Mouse (Mus musculus): Measurements from ENCODE around the gene Peli3. TPM values are rescaled to one million over a fixed set of nuclear protein-coding genes. Genes with fewer than 3 reads are reported as not detected.

The Peli3 gene
- total and polyA plus RNA-seq, 3 experiments, result 0.08 to 0.33 TPM; not detected in 1

- no peak for TF ChIP-seq MAZ (IDR thresholded peaks at IDR 0.05; ENCODE audit: low read depth, low read length)
- TF ChIP-seq POLR2A (IDR thresholded peaks at IDR 0.05; ENCODE audit: control insufficient read depth in 1 of 2, insufficient read depth in 1 of 2, low read depth in 1 of 2, low read length in 2 of 2, poor library complexity in 1 of 2), result 0 out of 4 replicates have a peak, but pooled peaks of 1 of the 2 experiments have one; percentile 13
- peaks cover 0 to 11% of the 10 kb centered on the region in 2 experiments; a peak in 2 of 4 replicates for H3K4me1 ChIP-seq (ENCODE audit: control insufficient read depth in 1 of 2, insufficient read depth in 2 of 2, low read length in 2 of 2)
- H3K79me2 ChIP-seq (ENCODE audit: control insufficient read depth, insufficient read depth, low read length, poor library complexity), result peaks cover 12% of the 10 kb centered on the region
- H3K36me3 ChIP-seq (ENCODE audit: control insufficient read depth in 1 of 2, insufficient read depth in 2 of 2, low read length in 2 of 2), result peaks cover 0 to 5% of the 10 kb centered on the region in 2 experiments; a peak in 2 of 4 replicates
- DNase-seq (ENCODE audit: low read depth, low spot score), result no peak
- H3K4me3 ChIP-seq (ENCODE audit: control insufficient read depth in 1 of 2, insufficient read depth in 1 of 2, low read depth in 2 of 2, low read length in 2 of 2), result no peak overlapping the region
- no peaks in the 10 kb centered on the region for H3K27me3 ChIP-seq (ENCODE audit: control insufficient read depth in 1 of 2, insufficient read depth in 2 of 2, low read length in 2 of 2)
- no peak overlapping the region for H3K9ac ChIP-seq (ENCODE audit: control insufficient read depth, low read depth, low read length, poor library complexity, severe bottlenecking)
- H3K27ac ChIP-seq (ENCODE audit: control insufficient read depth, low read depth, low read length), result no peak overlapping the region
- no peaks in the 10 kb centered on the region for H3K9me3 ChIP-seq (replicated peaks; ENCODE audit: insufficient read depth, low read length)
These were observed 59.0 kb downstream of the Peli3 start for GRCm38 (mm10) chr19:4883961-4884360.

Other genes starting within 250 kb of the Peli3 start
- gene Gm960, start 244.5 kb downstream of the Peli3 start, total RNA-seq (2012; rRNA removed), result 0.39 and 2.1 TPM in 2 replicates
- gene Gm960, start 244.5 kb downstream of the Peli3 start, polyA plus RNA-seq (2012; ENCODE audit: insufficient read depth in 1 of 2, insufficient read length in 2 of 2, low read depth in 1 of 2, low replicate concordance in 2 of 2, missing spikeins in 1 of 2), result 1 to 10 TPM in 1 of 2 experiments, not detected in 1; 2.3 TPM
- 0.20 and 0.31 TPM in 2 replicates for gene Sptbn2, start 232.0 kb downstream of the Peli3 start, total RNA-seq (2012; rRNA removed)
- gene Sptbn2, start 232.0 kb downstream of the Peli3 start, polyA plus RNA-seq (2012; ENCODE audit: insufficient read depth in 1 of 2, insufficient read length in 2 of 2, low read depth in 1 of 2, low replicate concordance in 2 of 2, missing spikeins in 1 of 2), result under 1 TPM in 1 of 2 experiments, not detected in 1; 0.79 TPM
- gene Rbm4b, start 186.6 kb downstream of the Peli3 start, total RNA-seq (2012; rRNA removed), result 7.0 and 7.4 TPM in 2 replicates
- gene Rbm4b, start 186.6 kb downstream of the Peli3 start, polyA plus RNA-seq (2012; ENCODE audit: insufficient read depth in 1 of 2, insufficient read length in 2 of 2, low read depth in 1 of 2, low replicate concordance in 2 of 2, missing spikeins in 1 of 2), result 10 to 100 TPM in 1 of 2 experiments, not detected in 1; 11.1 TPM
- gene Rbm4, start 149.2 kb downstream of the Peli3 start, total RNA-seq (2012; rRNA removed), result 51.6 and 57.1 TPM in 2 replicates
- gene Rbm4, start 149.2 kb downstream of the Peli3 start, polyA plus RNA-seq (2012; ENCODE audit: insufficient read depth in 1 of 2, insufficient read length in 2 of 2, low read depth in 1 of 2, low replicate concordance in 2 of 2, missing spikeins in 1 of 2), result 10 to 100 TPM in 1 of 2 experiments, not detected in 1; 31.4 TPM
- gene Gm21992, start 131.5 kb downstream of the Peli3 start, total RNA-seq (2012; rRNA removed), result 10.6 and 10.8 TPM in 2 replicates
- 10 to 100 TPM in 1 of 2 experiments, not detected in 1; 21.9 TPM for gene Gm21992, start 131.5 kb downstream of the Peli3 start, polyA plus RNA-seq (2012; ENCODE audit: insufficient read depth in 1 of 2, insufficient read length in 2 of 2, low read depth in 1 of 2, low replicate concordance in 2 of 2, missing spikeins in 1 of 2)
- 44.7 and 49.0 TPM in 2 replicates for gene Rbm14, start 131.5 kb downstream of the Peli3 start, total RNA-seq (2012; rRNA removed)
- 10 to 100 TPM in 1 of 2 experiments, not detected in 1; 82.3 TPM for gene Rbm14, start 131.5 kb downstream of the Peli3 start, polyA plus RNA-seq (2012; ENCODE audit: insufficient read depth in 1 of 2, insufficient read length in 2 of 2, low read depth in 1 of 2, low replicate concordance in 2 of 2, missing spikeins in 1 of 2)
- 43.3 and 48.3 TPM in 2 replicates for gene Ccs, start 103.8 kb downstream of the Peli3 start, total RNA-seq (2012; rRNA removed)
- 10 to 100 TPM in 1 of 2 experiments, not detected in 1; 56.6 TPM for gene Ccs, start 103.8 kb downstream of the Peli3 start, polyA plus RNA-seq (2012; ENCODE audit: insufficient read depth in 1 of 2, insufficient read length in 2 of 2, low read depth in 1 of 2, low replicate concordance in 2 of 2, missing spikeins in 1 of 2)
- gene Ccdc87, start 103.8 kb downstream of the Peli3 start, total RNA-seq (2012; rRNA removed), result 0.04 TPM in 1 of 2 replicates, not detected in the other
- under 1 TPM in 1 of 2 experiments, not detected in 1; 0.06 TPM for gene Ccdc87, start 103.8 kb downstream of the Peli3 start, polyA plus RNA-seq (2012; ENCODE audit: insufficient read depth in 1 of 2, insufficient read length in 2 of 2, low read depth in 1 of 2, low replicate concordance in 2 of 2, missing spikeins in 1 of 2)
- gene Ctsf, start 88.0 kb downstream of the Peli3 start, total RNA-seq (2012; rRNA removed), result not detected in 2 replicates
- not detected for gene Ctsf, start 88.0 kb downstream of the Peli3 start, polyA plus RNA-seq (2012; ENCODE audit: insufficient read depth in 1 of 2, insufficient read length in 2 of 2, low read depth in 1 of 2, low replicate concordance in 2 of 2, missing spikeins in 1 of 2)
- 1.0 and 1.3 TPM in 2 replicates for gene Actn3, start 65.2 kb downstream of the Peli3 start, total RNA-seq (2012; rRNA removed)
- under 1 TPM in 1 of 2 experiments, not detected in 1; 0.65 TPM for gene Actn3, start 65.2 kb downstream of the Peli3 start, polyA plus RNA-seq (2012; ENCODE audit: insufficient read depth in 1 of 2, insufficient read length in 2 of 2, low read depth in 1 of 2, low replicate concordance in 2 of 2, missing spikeins in 1 of 2)
- gene Zdhhc24, start 64.5 kb downstream of the Peli3 start, total RNA-seq (2012; rRNA removed), result 12.9 and 15.8 TPM in 2 replicates
- 10 to 100 TPM in 1 of 2 experiments, not detected in 1; 21.1 TPM for gene Zdhhc24, start 64.5 kb downstream of the Peli3 start, polyA plus RNA-seq (2012; ENCODE audit: insufficient read depth in 1 of 2, insufficient read length in 2 of 2, low read depth in 1 of 2, low replicate concordance in 2 of 2, missing spikeins in 1 of 2)
- gene Bbs1, start 36.5 kb downstream of the Peli3 start, total RNA-seq (2012; rRNA removed), result 1.2 and 1.4 TPM in 2 replicates
- 1 to 10 TPM in 1 of 2 experiments, not detected in 1; 1.9 TPM for gene Bbs1, start 36.5 kb downstream of the Peli3 start, polyA plus RNA-seq (2012; ENCODE audit: insufficient read depth in 1 of 2, insufficient read length in 2 of 2, low read depth in 1 of 2, low replicate concordance in 2 of 2, missing spikeins in 1 of 2)
- 58.7 and 59.4 TPM in 2 replicates for gene Dpp3, start 14.8 kb downstream of the Peli3 start, total RNA-seq (2012; rRNA removed)
- 10 to 100 TPM in 1 of 2 experiments, not detected in 1; 82.7 TPM for gene Dpp3, start 14.8 kb downstream of the Peli3 start, polyA plus RNA-seq (2012; ENCODE audit: insufficient read depth in 1 of 2, insufficient read length in 2 of 2, low read depth in 1 of 2, low replicate concordance in 2 of 2, missing spikeins in 1 of 2)
- 98.5 and 108 TPM in 2 replicates for gene Mrpl11, start 19.0 kb upstream of the Peli3 start, total RNA-seq (2012; rRNA removed)
- gene Mrpl11, start 19.0 kb upstream of the Peli3 start, polyA plus RNA-seq (2012; ENCODE audit: insufficient read depth in 1 of 2, insufficient read length in 2 of 2, low read depth in 1 of 2, low replicate concordance in 2 of 2, missing spikeins in 1 of 2), result 100 to 1,000 TPM; 124 to 317 TPM
- not detected in 2 replicates for gene Npas4, start 47.2 kb upstream of the Peli3 start, total RNA-seq (2012; rRNA removed)
- gene Npas4, start 47.2 kb upstream of the Peli3 start, polyA plus RNA-seq (2012; ENCODE audit: insufficient read depth in 1 of 2, insufficient read length in 2 of 2, low read depth in 1 of 2, low replicate concordance in 2 of 2, missing spikeins in 1 of 2), result not detected
- gene Slc29a2, start 80.7 kb upstream of the Peli3 start, total RNA-seq (2012; rRNA removed), result 2.1 and 3.2 TPM in 2 replicates
- 10 to 100 TPM in 1 of 2 experiments, not detected in 1; 10.9 TPM for gene Slc29a2, start 80.7 kb upstream of the Peli3 start, polyA plus RNA-seq (2012; ENCODE audit: insufficient read depth in 1 of 2, insufficient read length in 2 of 2, low read depth in 1 of 2, low replicate concordance in 2 of 2, missing spikeins in 1 of 2)
- gene B4gat1, start 95.7 kb upstream of the Peli3 start, total RNA-seq (2012; rRNA removed), result 6.9 and 7.8 TPM in 2 replicates
- 1 to 10 TPM in 1 of 2 experiments, not detected in 1; 9.6 TPM for gene B4gat1, start 95.7 kb upstream of the Peli3 start, polyA plus RNA-seq (2012; ENCODE audit: insufficient read depth in 1 of 2, insufficient read length in 2 of 2, low read depth in 1 of 2, low replicate concordance in 2 of 2, missing spikeins in 1 of 2)
- 1.1 and 2.1 TPM in 2 replicates for gene AC124502.3, start 95.8 kb upstream of the Peli3 start, total RNA-seq (2012; rRNA removed)
- gene AC124502.3, start 95.8 kb upstream of the Peli3 start, polyA plus RNA-seq (2012; ENCODE audit: insufficient read depth in 1 of 2, insufficient read length in 2 of 2, low read depth in 1 of 2, low replicate concordance in 2 of 2, missing spikeins in 1 of 2), result under 1 TPM in 1 of 2 experiments, not detected in 1; 0.75 TPM
- gene Brms1, start 98.2 kb upstream of the Peli3 start, total RNA-seq (2012; rRNA removed), result 22.3 and 29.6 TPM in 2 replicates
- gene Brms1, start 98.2 kb upstream of the Peli3 start, polyA plus RNA-seq (2012; ENCODE audit: insufficient read depth in 1 of 2, insufficient read length in 2 of 2, low read depth in 1 of 2, low replicate concordance in 2 of 2, missing spikeins in 1 of 2), result 10 to 100 TPM in 1 of 2 experiments, not detected in 1; 78.6 TPM
- 0.33 and 0.42 TPM in 2 replicates for gene Rin1, start 107.4 kb upstream of the Peli3 start, total RNA-seq (2012; rRNA removed)
- 1 to 10 TPM in 1 of 2 experiments, not detected in 1; 1.3 TPM for gene Rin1, start 107.4 kb upstream of the Peli3 start, polyA plus RNA-seq (2012; ENCODE audit: insufficient read depth in 1 of 2, insufficient read length in 2 of 2, low read depth in 1 of 2, low replicate concordance in 2 of 2, missing spikeins in 1 of 2)
- 0.23 and 0.27 TPM in 2 replicates for gene Cd248, start 125.0 kb upstream of the Peli3 start, total RNA-seq (2012; rRNA removed)
- gene Cd248, start 125.0 kb upstream of the Peli3 start, polyA plus RNA-seq (2012; ENCODE audit: insufficient read depth in 1 of 2, insufficient read length in 2 of 2, low read depth in 1 of 2, low replicate concordance in 2 of 2, missing spikeins in 1 of 2), result under 1 TPM in 1 of 2 experiments, not detected in 1; 0.86 TPM
- 0.29 TPM in 1 of 2 replicates, not detected in the other for gene Tmem151a, start 142.4 kb upstream of the Peli3 start, total RNA-seq (2012; rRNA removed)
- gene Tmem151a, start 142.4 kb upstream of the Peli3 start, polyA plus RNA-seq (2012; ENCODE audit: insufficient read depth in 1 of 2, insufficient read length in 2 of 2, low read depth in 1 of 2, low replicate concordance in 2 of 2, missing spikeins in 1 of 2), result under 1 TPM in 1 of 2 experiments, not detected in 1; 0.63 TPM
- gene Yif1a, start 145.4 kb upstream of the Peli3 start, total RNA-seq (2012; rRNA removed), result 57.5 and 64.3 TPM in 2 replicates
- 10 to 100 TPM in 1 of 2 experiments, not detected in 1; 54.0 TPM for gene Yif1a, start 145.4 kb upstream of the Peli3 start, polyA plus RNA-seq (2012; ENCODE audit: insufficient read depth in 1 of 2, insufficient read length in 2 of 2, low read depth in 1 of 2, low replicate concordance in 2 of 2, missing spikeins in 1 of 2)
- gene Cnih2, start 155.4 kb upstream of the Peli3 start, total RNA-seq (2012; rRNA removed), result 0.65 and 1.0 TPM in 2 replicates
- gene Cnih2, start 155.4 kb upstream of the Peli3 start, polyA plus RNA-seq (2012; ENCODE audit: insufficient read depth in 1 of 2, insufficient read length in 2 of 2, low read depth in 1 of 2, low replicate concordance in 2 of 2, missing spikeins in 1 of 2), result 1 to 10 TPM in 1 of 2 experiments, not detected in 1; 2.7 TPM
- gene Rab1b, start 163.9 kb upstream of the Peli3 start, total RNA-seq (2012; rRNA removed), result 86.4 and 94.9 TPM in 2 replicates
- 100 to 1,000 TPM in 1 of 2 experiments, not detected in 1; 162 TPM for gene Rab1b, start 163.9 kb upstream of the Peli3 start, polyA plus RNA-seq (2012; ENCODE audit: insufficient read depth in 1 of 2, insufficient read length in 2 of 2, low read depth in 1 of 2, low replicate concordance in 2 of 2, missing spikeins in 1 of 2)
- 7.3 TPM in 2 replicates for gene Klc2, start 175.4 kb upstream of the Peli3 start, total RNA-seq (2012; rRNA removed)
- gene Klc2, start 175.4 kb upstream of the Peli3 start, polyA plus RNA-seq (2012; ENCODE audit: insufficient read depth in 1 of 2, insufficient read length in 2 of 2, low read depth in 1 of 2, low replicate concordance in 2 of 2, missing spikeins in 1 of 2), result 10 to 100 TPM in 1 of 2 experiments, not detected in 1; 30.3 TPM

Measured in MEL (cell line).